Mouse (Mus musculus): ENCODE measurements at regions not wholly inside any gene's neighbourhood (a gene's known extent, or its start where the extent isn't known, plus 50 kb on each side); places are given as distances from the start of the nearest gene placed in this dataset.

DNA sequence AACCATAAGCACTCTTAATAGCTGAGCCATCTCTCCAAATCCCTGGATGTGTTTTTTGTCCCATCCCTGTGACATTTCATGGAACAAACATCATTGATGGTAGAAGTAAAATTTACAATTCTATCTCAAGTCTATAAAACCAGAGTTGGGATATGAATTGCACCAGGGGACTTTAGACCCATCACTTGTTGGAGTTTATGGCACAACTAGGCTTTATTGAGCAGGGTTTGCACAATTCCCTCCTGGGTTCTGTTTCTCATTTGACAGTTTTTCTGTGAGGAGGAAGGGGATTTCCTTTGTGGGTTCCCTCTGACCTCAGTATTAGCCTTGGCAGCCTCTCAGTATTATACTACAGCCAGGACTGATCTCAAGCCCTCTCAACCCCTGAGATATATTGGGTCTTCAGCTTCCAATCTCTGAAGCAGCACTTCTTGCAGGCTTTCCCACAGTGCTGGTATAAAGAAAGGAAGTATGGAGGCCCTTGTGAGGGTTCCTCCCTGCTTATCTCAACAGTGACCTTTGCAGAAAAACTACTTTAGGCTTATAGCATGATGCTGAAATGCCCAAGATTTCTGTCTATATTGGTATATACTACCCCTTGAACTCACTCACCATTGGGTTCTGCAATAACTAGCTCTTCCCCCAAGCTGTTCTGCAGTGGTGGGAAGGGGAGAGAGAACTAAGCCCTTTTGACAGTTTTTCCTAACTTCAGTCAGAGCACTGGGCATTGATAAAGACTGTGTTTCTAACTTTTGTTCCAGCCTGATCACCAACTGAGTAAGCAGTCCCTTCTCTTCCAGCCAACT, 582.4 kb downstream of the 1190002N15Rik start:
- TF ChIP-seq POLR2A (IDR thresholded peaks at IDR 0.05; ENCODE audit: borderline replicate concordance, extremely low read depth, low read depth, low read length) (no peak), CTCF (IDR thresholded peaks at IDR 0.05; ENCODE audit: insufficient read depth, low read length) (no peak)
- Histone ChIP-seq H3K4me3 (replicated peaks; ENCODE audit: extremely low read depth, low read depth, low read length) (no peak overlapping the region), H3K4me1 (ENCODE audit: control insufficient read depth, insufficient read depth, low read length) (no peaks in the 10 kb centered on the region)
- DNase-seq = no peak

DNA sequence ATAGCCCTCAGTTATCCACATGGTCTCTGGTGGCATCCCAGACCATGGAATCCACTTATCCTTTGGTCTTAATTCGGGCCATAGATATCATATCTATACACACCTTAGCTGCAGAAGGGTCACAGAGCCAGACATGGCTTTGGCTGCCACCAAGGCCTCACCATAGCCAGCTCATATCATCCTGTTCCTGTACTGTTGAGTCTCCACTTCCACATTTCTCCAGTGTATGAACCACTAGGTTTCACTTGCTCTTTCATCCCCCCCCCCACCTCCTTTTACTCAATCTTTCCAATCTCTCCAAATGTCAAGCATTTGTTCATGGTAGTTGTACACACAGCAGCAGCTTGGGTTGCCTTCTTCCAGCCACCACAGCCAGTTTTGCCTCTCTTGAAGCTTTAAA, 589.2 kb downstream of the 1190002N15Rik start:
- TF ChIP-seq CTCF (IDR thresholded peaks at IDR 0.05; ENCODE audit: insufficient read depth, low read length) = no peak
- no peak for TF ChIP-seq POLR2A (IDR thresholded peaks at IDR 0.05; ENCODE audit: borderline replicate concordance, extremely low read depth, low read depth, low read length)
- no peak overlapping the region for H3K4me3 ChIP-seq (replicated peaks; ENCODE audit: extremely low read depth, low read depth, low read length)
- 60% methylated on average over 1 of the region's 1 CpGs for WGBS
- H3K4me1 ChIP-seq (ENCODE audit: control insufficient read depth, insufficient read depth, low read length) = no peaks in the 10 kb centered on the region
- DNase-seq = no peak

DNA sequence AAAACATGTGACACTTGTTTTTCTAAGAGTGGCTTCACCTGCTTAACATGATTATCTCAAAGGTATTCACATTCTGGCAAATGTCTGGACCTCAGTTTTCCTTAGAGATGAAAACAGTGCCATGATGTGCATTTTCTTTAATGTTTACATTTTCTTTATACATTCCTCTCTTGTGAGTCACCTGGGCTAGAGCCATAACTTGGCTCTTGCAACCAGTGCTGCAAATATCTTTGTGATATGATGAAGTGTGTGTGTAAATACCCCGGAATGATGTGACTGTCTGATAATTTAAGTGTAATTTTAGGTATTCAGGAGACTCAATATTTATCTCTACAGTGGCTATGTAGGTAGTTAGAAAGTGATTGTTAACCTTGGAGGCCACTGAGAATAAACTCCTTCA, 590.8 kb downstream of the 1190002N15Rik start:
- H3K4me1 ChIP-seq (ENCODE audit: control insufficient read depth, insufficient read depth, low read length) = no peaks in the 10 kb centered on the region
- no peak overlapping the region for H3K4me3 ChIP-seq (replicated peaks; ENCODE audit: extremely low read depth, low read depth, low read length)
- DNase-seq = no peak
- WGBS = 39% methylated on average over 1 of the region's 1 CpGs
- no peak for TF ChIP-seq POLR2A (IDR thresholded peaks at IDR 0.05; ENCODE audit: borderline replicate concordance, extremely low read depth, low read depth, low read length)
- no peak for TF ChIP-seq CTCF (IDR thresholded peaks at IDR 0.05; ENCODE audit: insufficient read depth, low read length)

DNA sequence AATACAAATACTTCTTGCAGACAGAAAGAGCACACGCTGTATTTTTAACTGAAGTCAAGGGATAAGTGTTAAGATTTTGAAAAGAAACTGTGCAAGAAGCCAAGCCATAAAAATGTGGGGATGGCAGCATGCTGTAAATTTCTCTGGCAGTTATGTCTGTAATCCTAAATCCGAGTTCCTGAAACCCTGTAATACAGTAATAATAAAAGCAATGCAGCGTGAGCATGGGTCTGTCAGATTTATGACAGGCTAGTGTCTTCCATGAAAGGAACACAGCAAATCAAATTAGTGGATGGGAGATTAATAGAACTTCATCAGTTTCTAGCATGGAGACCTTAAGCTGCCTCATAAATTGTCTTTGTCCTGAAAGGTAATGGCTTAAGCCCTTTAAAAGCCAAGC, 597.7 kb downstream of the 1190002N15Rik start:
- no peaks in the 10 kb centered on the region for H3K4me1 ChIP-seq (ENCODE audit: control insufficient read depth, insufficient read depth, low read length)

DNA sequence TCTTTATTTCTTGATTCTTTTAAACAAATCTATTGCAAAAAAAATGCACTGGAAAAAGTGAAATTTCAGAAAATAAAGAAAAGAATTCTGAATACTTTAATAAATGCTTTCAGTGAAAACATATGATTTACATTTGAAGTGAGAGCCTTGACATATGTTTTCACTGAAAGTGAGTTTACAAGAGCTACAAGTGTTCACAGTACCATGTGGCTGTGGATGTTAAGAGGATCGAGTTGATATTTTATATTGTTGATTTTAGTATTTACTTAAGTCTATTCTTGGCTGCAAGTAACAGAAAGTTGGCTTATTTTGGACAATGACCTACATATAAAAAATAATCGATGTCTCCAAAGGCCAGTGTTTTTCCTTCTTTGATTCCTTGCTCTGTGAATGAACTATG, 607.2 kb downstream of the 1190002N15Rik start:
- H3K4me1 ChIP-seq (ENCODE audit: control insufficient read depth, insufficient read depth, low read length) = no peaks in the 10 kb centered on the region
- no peak overlapping the region for H3K4me3 ChIP-seq (replicated peaks; ENCODE audit: extremely low read depth, low read depth, low read length)
- DNase-seq = no peak
- WGBS = 55% methylated on average over 2 of the region's 2 CpGs
- TF ChIP-seq POLR2A (IDR thresholded peaks at IDR 0.05; ENCODE audit: borderline replicate concordance, extremely low read depth, low read depth, low read length) = no peak
- TF ChIP-seq CTCF (IDR thresholded peaks at IDR 0.05; ENCODE audit: insufficient read depth, low read length) = no peak

More for the DNA sequence above, 597.7 kb downstream of the 1190002N15Rik start:
- no peak overlapping the region for H3K4me3 ChIP-seq (replicated peaks; ENCODE audit: extremely low read depth, low read depth, low read length)
- no peak for DNase-seq
- TF ChIP-seq CTCF (IDR thresholded peaks at IDR 0.05; ENCODE audit: insufficient read depth, low read length) (no peak), POLR2A (IDR thresholded peaks at IDR 0.05; ENCODE audit: borderline replicate concordance, extremely low read depth, low read depth, low read length) (no peak)
- 62% methylated on average over 3 of the region's 3 CpGs for WGBS

DNA sequence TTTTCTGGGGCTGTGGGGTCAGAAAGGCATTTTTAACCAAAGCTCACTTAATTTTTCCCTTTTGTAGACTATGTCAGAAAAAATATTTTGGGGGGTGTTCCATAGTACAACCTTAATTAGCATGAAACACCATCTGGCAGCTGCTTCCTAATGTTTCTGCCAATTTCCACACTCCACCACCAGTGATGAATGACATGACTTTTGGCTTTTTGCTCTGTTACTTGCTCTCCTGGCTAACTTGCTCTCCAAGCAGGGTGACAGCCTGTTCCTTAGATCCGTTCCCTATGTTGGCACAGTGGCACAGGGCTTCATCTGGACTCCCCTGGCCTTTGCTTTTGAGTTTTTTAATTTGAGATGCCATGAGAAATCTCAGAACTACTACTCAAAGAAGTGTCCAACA, 648.6 kb downstream of the 1190002N15Rik start:
- no peak for TF ChIP-seq CTCF (IDR thresholded peaks at IDR 0.05; ENCODE audit: insufficient read depth, low read length)
- TF ChIP-seq POLR2A (IDR thresholded peaks at IDR 0.05; ENCODE audit: borderline replicate concordance, extremely low read depth, low read depth, low read length) = no peak
- no peaks in the 10 kb centered on the region for H3K4me1 ChIP-seq (ENCODE audit: control insufficient read depth, insufficient read depth, low read length)
- 36% methylated on average over 1 of the region's 1 CpGs for WGBS
- no peak overlapping the region for H3K4me3 ChIP-seq (replicated peaks; ENCODE audit: extremely low read depth, low read depth, low read length)
- no peak for DNase-seq

DNA sequence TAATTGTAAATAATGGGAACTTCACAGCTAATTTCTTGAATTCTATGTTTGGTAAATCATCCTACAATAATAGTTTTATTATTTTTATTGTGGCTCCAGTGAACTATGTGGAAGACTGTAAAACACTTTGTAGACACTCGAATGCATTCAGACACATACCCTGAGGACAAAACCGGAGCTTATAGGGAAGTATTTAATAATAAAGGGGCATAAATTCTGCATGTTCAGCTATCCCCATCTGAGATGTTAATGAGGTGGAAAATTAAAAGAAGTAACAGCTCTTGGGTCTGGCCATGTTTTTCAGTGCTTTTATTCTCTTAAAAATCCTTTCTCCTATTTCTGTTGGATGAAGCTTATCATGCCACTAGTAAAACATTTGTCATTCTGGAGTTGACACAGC, 657.8 kb downstream of the 1190002N15Rik start:
- 68% methylated on average over 2 of the region's 2 CpGs for WGBS
- H3K4me3 ChIP-seq (replicated peaks; ENCODE audit: extremely low read depth, low read depth, low read length) = no peak overlapping the region
- DNase-seq = no peak
- no peak for TF ChIP-seq CTCF (IDR thresholded peaks at IDR 0.05; ENCODE audit: insufficient read depth, low read length)
- TF ChIP-seq POLR2A (IDR thresholded peaks at IDR 0.05; ENCODE audit: borderline replicate concordance, extremely low read depth, low read depth, low read length) = no peak
- H3K4me1 ChIP-seq (ENCODE audit: control insufficient read depth, insufficient read depth, low read length) = no peaks in the 10 kb centered on the region

DNA sequence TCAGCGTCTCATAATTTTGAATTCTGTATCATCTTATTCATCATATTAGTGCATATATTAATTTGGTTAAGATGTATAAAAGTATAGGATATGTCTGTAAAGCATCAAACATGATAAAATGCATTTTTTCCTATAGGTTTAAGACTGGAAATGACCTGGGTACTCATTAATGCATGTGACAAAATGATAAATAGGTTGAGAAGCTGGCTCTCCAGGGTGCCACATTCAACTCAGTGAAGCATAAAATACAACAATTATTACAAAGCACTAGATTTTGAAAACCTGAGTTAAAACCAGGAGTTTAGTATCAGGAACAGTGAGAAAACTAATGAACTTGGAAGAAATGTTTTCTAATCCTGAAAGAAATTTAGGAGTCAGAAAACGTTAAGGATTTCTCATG, 658.3 kb downstream of the 1190002N15Rik start:
- no peak for DNase-seq
- TF ChIP-seq POLR2A (IDR thresholded peaks at IDR 0.05; ENCODE audit: borderline replicate concordance, extremely low read depth, low read depth, low read length) (no peak), CTCF (IDR thresholded peaks at IDR 0.05; ENCODE audit: insufficient read depth, low read length) (no peak)
- H3K4me3 ChIP-seq (replicated peaks; ENCODE audit: extremely low read depth, low read depth, low read length) = no peak overlapping the region
- 81% methylated on average over 2 of the region's 2 CpGs for WGBS
- no peaks in the 10 kb centered on the region for H3K4me1 ChIP-seq (ENCODE audit: control insufficient read depth, insufficient read depth, low read length)

DNA sequence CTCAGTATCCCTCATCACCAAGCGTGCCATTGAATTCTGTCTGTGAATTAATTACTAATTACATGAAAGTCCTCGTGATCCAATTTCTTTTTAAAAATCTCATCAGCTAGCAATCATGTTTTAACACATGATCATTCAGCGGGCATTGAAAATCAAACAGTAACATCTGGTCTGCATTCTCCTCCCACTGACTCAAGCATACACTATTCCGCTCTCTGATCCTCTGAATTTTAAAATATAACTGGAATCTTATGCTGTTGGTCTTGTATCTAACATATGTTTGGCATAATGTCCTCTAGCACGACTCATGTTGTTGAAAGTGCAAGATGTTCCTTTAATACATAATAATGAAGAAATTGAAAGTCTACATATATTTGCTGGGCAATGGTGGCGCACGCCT, 667.1 kb downstream of the 1190002N15Rik start:
- WGBS = 80% methylated on average over 7 of the region's 7 CpGs
- Histone ChIP-seq H3K4me1 (ENCODE audit: control insufficient read depth, insufficient read depth, low read length) (no peaks in the 10 kb centered on the region), H3K4me3 (replicated peaks; ENCODE audit: extremely low read depth, low read depth, low read length) (no peak overlapping the region)
- no peak for DNase-seq
- no peak for TF ChIP-seq POLR2A (IDR thresholded peaks at IDR 0.05; ENCODE audit: borderline replicate concordance, extremely low read depth, low read depth, low read length)
- TF ChIP-seq CTCF (IDR thresholded peaks at IDR 0.05; ENCODE audit: insufficient read depth, low read length) = no peak

DNA sequence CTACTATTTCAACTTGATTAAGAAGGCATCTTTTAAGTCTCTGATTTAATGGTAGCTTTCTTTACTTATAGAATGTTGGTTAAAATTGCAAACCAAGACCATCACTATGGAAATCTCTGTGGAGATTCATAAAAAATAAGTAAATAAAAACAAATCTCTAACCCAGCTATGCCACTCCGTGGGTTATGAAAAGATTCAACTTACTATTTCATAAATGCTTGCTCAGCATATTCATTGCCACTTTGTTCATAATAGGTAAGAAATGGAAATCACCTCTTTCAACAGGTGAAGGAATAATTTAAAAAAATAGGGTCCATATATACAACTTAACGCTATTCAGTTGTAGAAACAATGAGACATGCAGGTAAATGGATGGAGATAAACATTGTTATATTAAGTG, 679.9 kb downstream of the 1190002N15Rik start:
- Histone ChIP-seq H3K4me1 (ENCODE audit: control insufficient read depth, insufficient read depth, low read length) (no peaks in the 10 kb centered on the region), H3K4me3 (replicated peaks; ENCODE audit: extremely low read depth, low read depth, low read length) (no peak overlapping the region)
- no peak for DNase-seq
- TF ChIP-seq POLR2A (IDR thresholded peaks at IDR 0.05; ENCODE audit: borderline replicate concordance, extremely low read depth, low read depth, low read length) = no peak
- TF ChIP-seq CTCF (IDR thresholded peaks at IDR 0.05; ENCODE audit: insufficient read depth, low read length) = no peak
- WGBS = 56% methylated on average over 2 of the region's 2 CpGs
